Mouse (Mus musculus) lung, adult 2 months (tissue): Measurements from ENCODE around the gene Cadm1. TPM values are rescaled to one million over a fixed set of nuclear protein-coding genes. Genes with fewer than 3 reads are reported as not detected.

ENCODE experiments used
- DNase-seq: peaks from one replicate; pipeline ENCODE4 v3.0.0; 2022
- H3K4me1 ChIP-seq: fragments of 200-500 bp; 2 replicates; pipeline ENCODE4 v1.6.1; 2011; ENCODE audit warnings: low read length; ENCODE audit not compliant: control insufficient read depth, insufficient read depth
- H3K4me3 ChIP-seq: fragments of 200-500 bp; replicated peaks from 2 replicates; pipeline ENCODE3; 2011; ENCODE audit warnings: low read depth, mild to moderate bottlenecking, control low read depth, low read length; ENCODE audit errors: extremely low read depth
- CTCF ChIP-seq: fragments of 200-500 bp; IDR thresholded peaks from 2 replicates; pipeline ENCODE4 v1.5.1; 2011; ENCODE audit warnings: mild to moderate bottlenecking, low read length, control low read depth; ENCODE audit not compliant: insufficient read depth
- POLR2A ChIP-seq: fragments of 200-500 bp; IDR thresholded peaks from 2 replicates; pipeline ENCODE4 v1.6.1; 2011; ENCODE audit warnings: low read depth, mild to moderate bottlenecking, control low read depth, low read length, borderline replicate concordance; ENCODE audit errors: extremely low read depth
- WGBS: fragments of 180-500 bp; shearing (Covaris S2); methylation state at CpG from one replicate; pipeline ENCODE4 v1.1.7; 2018; 5-methylcytosine and 5-hydroxymethylcytosine counted together
- polyA plus RNA-seq: library from polyadenylated mRNA; depleted of rRNA; stranded (reverse); fragments of >200 nt; gene quantifications from 2 replicates; pipeline ENCODE4 v1.2.3, GENCODE M21; 2012

The Cadm1 gene
- polyA plus RNA-seq, 1 experiment = 101 TPM

GRCm38 (mm10) chr9:47803531-47804105, 273.6 kb downstream of the Cadm1 start:
- DNase-seq = no peak
- H3K4me3 ChIP-seq = no peak overlapping the region
- no peak for TF ChIP-seq CTCF
- TF ChIP-seq POLR2A = no peak
- 67% methylated on average over 13 of the region's 13 CpGs for WGBS
- H3K4me1 ChIP-seq = no peaks in the 10 kb centered on the region; the same call in 1 of the 2 replicates

GRCm38 (mm10) chr9:47805658-47806057, 275.7 kb downstream of the Cadm1 start:
- TF ChIP-seq POLR2A (no peak), CTCF (no peak)
- H3K4me1 ChIP-seq = no peaks in the 10 kb centered on the region; the same call in 1 of the 2 replicates
- 87% methylated on average over 7 of the region's 7 CpGs for WGBS
- H3K4me3 ChIP-seq = no peak overlapping the region
- DNase-seq = no peak

- WGBS = 88% methylated on average over 4 of the region's 4 CpGs
- no peak overlapping the region for H3K4me3 ChIP-seq
- H3K4me1 ChIP-seq = peaks cover 3% of the 10 kb centered on the region; the same call in 1 of the 2 replicates
- TF ChIP-seq CTCF (no peak), POLR2A (no peak)
- DNase-seq = no peak
These were observed 295.7 kb downstream of the Cadm1 start for GRCm38 (mm10) chr9:47825668-47826067.

GRCm38 (mm10) chr9:47828762-47829161, 298.8 kb downstream of the Cadm1 start:
- Histone ChIP-seq H3K4me1 (peaks cover 3% of the 10 kb centered on the region; the same call in 1 of the 2 replicates), H3K4me3 (no peak overlapping the region)
- TF ChIP-seq POLR2A (no peak), CTCF (no peak)
- 13% methylated on average over 13 of the region's 13 CpGs for WGBS
- peak; percentile 17 for DNase-seq

- WGBS = 50% methylated on average over 10 of the region's 10 CpGs
- Histone ChIP-seq H3K4me1 (peaks cover 3% of the 10 kb centered on the region; the same call in 1 of the 2 replicates), H3K4me3 (no peak overlapping the region)
- no peak for DNase-seq
- TF ChIP-seq CTCF (no peak), POLR2A (no peak)
These were observed 299.2 kb downstream of the Cadm1 start for GRCm38 (mm10) chr9:47829204-47829603.

- DNase-seq = no peak
- 51% methylated on average over 4 of the region's 4 CpGs for WGBS
- H3K4me1 ChIP-seq = peaks cover 3% of the 10 kb centered on the region; the same call in 1 of the 2 replicates
- TF ChIP-seq POLR2A (no peak), CTCF (no peak)
- H3K4me3 ChIP-seq = no peak overlapping the region
These were observed 299.9 kb downstream of the Cadm1 start for GRCm38 (mm10) chr9:47829846-47830245.

- peaks cover 3% of the 10 kb centered on the region; the same call in 1 of the 2 replicates for H3K4me1 ChIP-seq
- DNase-seq = no peak
- TF ChIP-seq CTCF (no peak), POLR2A (no peak)
- H3K4me3 ChIP-seq = no peak overlapping the region
- WGBS = 74% methylated on average over 4 of the region's 4 CpGs
These were observed 301.4 kb downstream of the Cadm1 start for GRCm38 (mm10) chr9:47831412-47831811.

GRCm38 (mm10) chr9:47838170-47838569, 308.2 kb downstream of the Cadm1 start:
- 26% methylated on average over 8 of the region's 8 CpGs for WGBS
- Histone ChIP-seq H3K4me3 (no peak overlapping the region), H3K4me1 (no peaks in the 10 kb centered on the region)
- TF ChIP-seq CTCF (no peak), POLR2A (no peak)
- DNase-seq = no peak

GRCm38 (mm10) chr9:47838890-47839691, 309.1 kb downstream of the Cadm1 start:
- H3K4me3 ChIP-seq = no peak overlapping the region
- WGBS = 60% methylated on average over 15 of the region's 15 CpGs
- TF ChIP-seq CTCF (no peak), POLR2A (no peak)
- DNase-seq = no peak
- H3K4me1 ChIP-seq = no peaks in the 10 kb centered on the region

GRCm38 (mm10) chr9:47839692-47840025, 309.7 kb downstream of the Cadm1 start:
- no peaks in the 10 kb centered on the region for H3K4me1 ChIP-seq
- H3K4me3 ChIP-seq = no peak overlapping the region
- 74% methylated on average over 10 of the region's 10 CpGs for WGBS
- DNase-seq = no peak
- TF ChIP-seq CTCF (no peak), POLR2A (no peak)
